Mouse (Mus musculus) spleen, adult 12 weeks (tissue): Measurements from ENCODE around the gene Pwp1.
"Not testable (repeated sequence)": the region's sequence is repeated elsewhere in the genome, so short reads cannot be mapped to it uniquely, and the experiment has no call there.

Experiments
- DNase-seq: peaks from one replicate; pipeline ENCODE4 v3.0.0; 2022; ENCODE audit warnings: low spot score

The Pwp1 gene

DNA sequence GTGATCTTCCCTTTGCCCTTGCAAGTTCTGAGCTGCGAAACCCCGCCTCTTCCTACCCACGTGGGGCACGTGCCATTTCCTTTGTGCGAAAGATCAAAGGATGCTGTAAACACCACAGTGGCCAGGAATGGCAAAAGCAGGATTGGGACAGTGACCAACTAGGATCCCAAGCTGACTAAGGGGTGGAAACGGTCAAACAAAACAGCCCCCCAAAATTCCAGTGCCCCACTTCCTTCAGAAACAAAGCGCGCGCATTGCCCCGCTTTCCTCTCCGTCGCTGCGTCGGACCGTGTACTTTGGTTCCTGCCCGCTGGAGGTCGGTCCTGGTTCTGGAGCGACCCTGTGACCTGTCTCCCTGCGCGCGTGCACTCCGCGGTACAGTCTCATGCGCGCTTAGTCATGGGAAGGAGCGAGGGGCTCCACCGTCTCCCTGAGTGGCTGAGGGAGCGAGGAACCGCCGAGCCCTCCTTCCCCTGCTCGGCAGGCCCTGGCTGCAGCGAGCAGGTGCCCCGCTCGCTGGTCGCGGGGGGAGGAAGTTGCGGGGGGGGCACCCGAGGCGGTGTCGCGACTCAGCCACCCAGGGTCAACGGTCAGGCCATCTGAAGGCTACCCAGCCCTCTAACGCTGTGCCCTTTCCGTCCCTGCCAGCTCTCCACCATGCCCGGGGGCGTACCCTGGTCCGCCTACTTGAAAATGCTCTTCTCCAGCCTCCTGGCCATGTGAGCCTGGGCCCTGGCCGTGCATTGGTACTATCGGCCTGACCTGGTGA, at the start of gene Pwp1:
TSS of gene Pwp1 (plus strand) at position 410 of the 769 bp plus-strand sequence.
- DNase-seq: peak; percentile 23

GRCm38 (mm10) chr10:85822143-85822696, 7.1 kb upstream of the Pwp1 start:
- DNase-seq: not testable (repeated sequence)

DNA sequence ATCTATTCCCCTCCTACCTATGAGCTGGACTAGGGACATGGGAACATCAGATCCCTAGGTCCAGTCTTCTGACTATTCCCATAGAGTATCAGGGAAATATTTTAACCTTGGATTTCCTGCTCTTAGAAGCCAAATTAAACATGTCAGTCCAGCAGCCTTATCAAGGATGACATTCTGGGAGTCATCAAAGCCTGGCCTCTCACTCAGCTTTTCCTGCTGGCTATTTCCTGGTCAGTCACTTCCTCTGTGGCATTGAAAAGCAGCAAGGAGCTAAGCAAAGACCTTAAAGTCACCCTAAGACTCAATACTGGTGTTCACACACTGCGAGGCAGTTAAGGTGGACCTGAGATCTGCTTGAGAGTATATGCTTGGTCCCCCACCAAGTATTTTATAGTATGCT, 5.5 kb upstream of the Pwp1 start:
- not testable (repeated sequence) for DNase-seq

- DNase-seq: not testable (repeated sequence)
Measured at GRCm38 (mm10) chr10:85828722-85829084, 591 bp upstream of the Pwp1 start.

DNA sequence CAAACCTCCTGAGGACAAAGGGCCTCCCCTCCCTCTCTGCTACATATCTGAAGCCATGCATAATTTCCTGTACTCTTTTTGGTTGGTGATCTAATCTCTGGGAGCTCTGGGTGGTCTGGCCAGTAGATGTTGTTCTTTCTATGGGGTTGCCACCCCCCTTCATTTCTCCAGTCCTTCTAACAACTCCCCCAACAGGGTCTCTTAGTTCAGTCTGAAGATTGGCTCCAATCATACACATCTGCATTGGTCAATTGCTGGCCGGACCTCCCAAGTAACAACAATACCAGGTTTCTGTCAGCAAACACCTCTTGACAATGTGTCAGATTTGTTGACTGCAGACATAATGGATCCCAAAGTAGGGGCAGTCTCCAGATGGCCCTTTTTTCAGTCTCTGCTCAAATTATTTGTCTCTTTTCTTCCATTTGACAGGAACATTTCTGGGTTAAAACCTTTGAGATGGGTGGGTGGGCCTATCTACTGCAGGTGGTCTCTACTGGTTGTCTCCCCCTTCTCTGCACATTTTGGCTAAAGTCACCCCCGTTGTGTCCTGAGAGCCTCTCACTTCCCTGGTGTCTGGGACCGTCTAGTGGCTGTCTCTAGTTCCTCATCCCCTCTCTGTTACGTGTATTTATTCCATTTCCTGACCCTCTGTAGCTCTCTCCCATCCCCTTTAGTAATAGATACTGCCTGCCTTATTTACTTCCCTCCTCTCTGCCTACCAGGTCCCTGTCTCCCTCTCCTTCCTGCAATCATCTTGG, 17.0 kb downstream of the Pwp1 start:
- no peak for DNase-seq

DNA sequence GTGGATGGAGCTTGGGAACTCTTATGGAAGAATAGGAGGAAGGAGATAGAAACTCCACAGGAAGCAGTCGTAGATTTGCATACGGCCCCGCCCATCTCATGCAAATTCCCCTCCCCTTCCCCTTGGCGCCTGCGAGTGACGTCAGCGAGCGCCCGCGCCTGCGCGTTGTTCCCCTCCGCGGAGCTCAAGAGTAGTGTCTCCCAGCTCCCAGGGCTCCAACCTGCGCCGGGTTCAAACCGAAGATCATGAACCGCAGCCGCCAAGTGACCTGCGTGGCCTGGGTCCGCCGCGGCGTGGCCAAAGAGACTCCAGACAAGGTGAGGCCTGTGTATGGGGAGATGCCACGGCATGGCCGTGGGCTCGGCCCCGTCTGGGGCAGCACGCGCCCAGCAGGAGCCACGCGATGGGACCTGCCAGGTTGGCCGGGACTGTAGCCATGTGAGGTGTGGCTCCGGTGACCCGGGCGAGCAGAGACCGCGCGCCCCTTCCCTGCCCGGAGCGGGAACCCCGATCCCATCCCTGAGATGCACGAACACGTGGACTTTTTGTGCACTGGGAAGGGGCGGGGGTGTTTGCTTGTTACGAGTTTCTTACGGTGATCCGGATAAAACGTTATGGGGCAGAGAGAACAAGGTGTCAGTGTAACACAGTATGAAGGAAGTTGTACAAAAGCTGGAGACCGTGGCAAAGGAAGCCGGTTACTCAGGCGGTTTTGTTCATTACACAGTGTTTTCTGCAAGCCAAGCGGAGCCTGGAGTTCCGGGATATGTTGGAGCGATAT, 42.6 kb downstream of the Pwp1 start:
- DNase-seq: peak; percentile 79

DNA sequence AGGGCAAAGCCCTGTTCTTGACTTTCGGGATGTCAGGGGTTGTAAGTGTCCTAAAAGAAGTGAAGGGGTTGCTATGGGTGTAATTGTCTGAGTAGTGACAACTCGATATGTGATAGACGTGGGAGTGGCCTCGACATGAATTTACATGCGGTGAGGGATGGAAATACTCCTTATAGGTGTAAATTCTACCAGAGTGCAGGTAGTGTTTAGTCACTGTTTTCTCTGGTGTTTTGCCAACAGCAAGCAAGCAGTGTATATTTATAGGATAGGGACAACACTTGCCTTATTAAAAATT, 43.1 kb downstream of the Pwp1 start:
- DNase-seq: no peak

GRCm38 (mm10) chr10:85873861-85874544, 44.7 kb downstream of the Pwp1 start:
- no peak for DNase-seq

DNA sequence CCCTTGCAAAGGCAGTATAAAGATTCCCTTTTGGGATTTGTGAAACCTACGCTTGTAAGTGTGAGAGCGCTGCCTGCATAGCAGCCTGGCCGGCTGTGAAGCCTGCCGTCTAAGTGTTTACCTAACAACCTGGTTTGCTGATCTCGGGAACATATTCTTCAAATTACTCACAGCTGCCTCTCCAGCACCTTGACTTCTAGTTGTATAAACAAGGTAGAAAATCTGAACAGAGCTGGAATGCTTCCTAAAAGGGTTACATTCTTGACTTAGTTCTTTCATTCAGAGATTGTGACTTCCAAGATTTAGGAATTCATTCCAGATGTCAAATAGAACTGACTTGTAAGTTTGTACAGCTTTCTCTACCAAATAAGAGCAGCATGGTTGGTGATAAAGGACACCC, 46.5 kb downstream of the Pwp1 start:
- DNase-seq: no peak

- DNase-seq: no peak
Measured at GRCm38 (mm10) chr10:85879886-85880486, 50.7 kb downstream of the Pwp1 start.

DNA sequence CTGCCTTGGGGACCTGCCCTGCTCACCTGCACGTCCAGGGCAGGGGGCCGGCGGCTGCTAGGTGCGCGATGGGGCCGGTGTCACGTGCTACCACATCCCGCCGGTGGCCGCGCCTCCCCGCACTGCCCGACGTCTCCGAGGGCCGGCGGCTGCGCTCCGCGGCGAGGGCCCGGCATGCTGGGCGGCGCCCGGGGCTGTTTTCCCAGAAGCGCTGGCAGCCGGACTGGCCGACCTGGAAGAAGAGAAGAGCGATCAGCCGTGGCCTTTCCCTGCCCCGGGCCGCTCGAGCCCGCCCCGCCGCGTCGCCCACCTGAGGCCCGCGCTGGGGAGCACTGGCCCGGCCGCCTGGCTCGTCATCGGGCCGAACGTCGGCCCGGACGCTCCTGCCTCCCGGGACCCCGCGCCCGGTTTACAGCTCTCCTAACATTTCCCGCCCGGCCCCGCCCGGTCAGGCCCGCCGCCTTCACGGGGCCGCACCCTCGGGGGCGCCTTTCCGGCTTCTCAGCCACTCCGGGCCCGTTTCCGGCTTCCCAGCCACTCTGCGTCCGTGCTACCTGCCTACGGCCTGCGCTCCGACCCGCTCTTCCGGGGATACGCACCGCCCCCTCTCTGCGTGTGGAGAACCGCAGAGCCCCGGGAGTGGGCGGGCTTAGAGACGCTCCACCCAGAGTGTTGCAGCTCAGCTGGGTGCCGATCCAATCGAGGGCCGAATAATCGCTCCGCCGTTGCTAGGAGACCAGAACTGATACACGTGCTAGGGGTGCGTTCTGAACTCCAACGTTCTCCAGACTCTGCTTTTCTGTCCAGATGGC, 87.4 kb downstream of the Pwp1 start, which contains the start of gene Prdm4:
TSS of gene Prdm4 (minus strand) at position 645 of the 812 bp plus-strand sequence.
- peak; percentile 94 for DNase-seq

DNA sequence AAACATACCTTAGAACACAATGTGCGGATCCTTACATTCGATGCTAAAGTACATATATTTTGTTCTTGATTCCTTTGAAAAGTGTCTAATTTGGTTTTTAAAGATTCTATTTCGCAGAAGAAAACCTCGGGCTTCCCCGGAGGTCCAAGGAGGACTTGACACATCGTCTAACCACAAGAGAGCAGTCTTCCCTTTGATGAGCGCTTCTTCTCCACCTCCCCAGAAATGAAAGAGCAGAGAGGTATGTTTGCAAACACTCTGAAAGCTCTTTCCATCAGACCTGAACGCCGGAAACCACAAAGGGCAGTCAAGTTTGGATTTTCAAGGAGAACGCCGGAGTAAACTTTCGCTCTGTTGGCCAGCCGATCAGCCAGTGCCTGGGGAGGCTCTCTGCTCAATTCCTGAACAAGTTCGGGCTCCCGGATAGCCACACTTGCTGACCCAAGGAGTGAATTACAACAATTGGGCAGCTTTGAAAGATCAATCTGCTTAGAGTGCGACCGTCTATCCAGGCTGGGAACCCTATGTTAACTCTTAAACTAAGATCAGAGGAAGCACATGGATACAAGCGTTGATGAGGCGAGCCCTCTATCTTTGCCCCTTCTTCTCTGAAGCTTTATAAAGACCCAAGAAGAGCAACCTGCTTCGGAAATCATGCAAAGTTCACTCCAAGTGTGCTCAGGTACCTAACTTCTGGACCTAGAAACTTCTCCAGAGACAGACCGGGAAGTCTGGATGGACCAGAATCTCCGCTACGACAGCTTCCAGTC, 98.6 kb downstream of the Pwp1 start, which contains the start of gene Ascl4:
TSS of gene Ascl4 (plus strand) at position 6 of the 770 bp plus-strand sequence.
- DNase-seq: peak; percentile 2

- DNase-seq: peak; percentile 31
Measured at GRCm38 (mm10) chr10:85928499-85929207, 99.4 kb downstream of the Pwp1 start.

DNA sequence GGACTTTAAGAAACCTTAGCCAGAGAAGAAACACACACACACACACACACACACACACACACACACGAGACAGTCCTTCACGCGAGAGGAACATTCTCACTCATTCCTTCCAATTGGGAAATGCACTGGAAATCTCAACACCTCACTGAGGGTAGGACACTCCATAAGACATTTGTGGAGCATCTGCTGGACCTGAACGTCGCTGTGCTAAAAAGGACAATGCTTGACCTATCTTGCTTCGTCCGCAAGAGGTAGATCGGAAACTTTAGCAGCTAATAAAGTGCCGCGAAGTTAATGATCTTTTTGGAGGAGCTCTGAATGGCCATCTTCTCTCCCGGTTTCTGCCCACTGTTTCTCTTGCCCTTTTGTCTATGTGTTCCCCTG, 99.9 kb downstream of the Pwp1 start:
- DNase-seq: no peak

DNA sequence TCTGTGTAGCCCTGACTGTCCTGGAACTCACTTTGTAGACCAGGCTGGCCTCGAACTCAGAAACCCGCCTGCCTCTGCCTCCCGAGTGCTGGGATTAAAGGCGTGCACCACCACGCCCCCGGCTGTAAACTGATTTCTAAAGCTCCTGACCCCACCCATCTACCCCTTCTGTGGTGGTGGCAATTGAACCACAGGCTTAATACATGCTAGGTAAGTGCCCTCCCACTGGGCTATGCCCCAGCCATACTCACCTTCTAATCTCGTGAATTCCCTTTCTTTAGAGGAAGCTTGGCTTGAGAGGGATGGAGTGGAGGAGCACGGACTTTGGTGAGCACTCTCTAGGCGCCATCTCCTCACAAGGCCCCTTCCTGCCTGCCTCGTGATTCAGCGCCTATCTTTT, 100.7 kb downstream of the Pwp1 start:
- no peak for DNase-seq

DNA sequence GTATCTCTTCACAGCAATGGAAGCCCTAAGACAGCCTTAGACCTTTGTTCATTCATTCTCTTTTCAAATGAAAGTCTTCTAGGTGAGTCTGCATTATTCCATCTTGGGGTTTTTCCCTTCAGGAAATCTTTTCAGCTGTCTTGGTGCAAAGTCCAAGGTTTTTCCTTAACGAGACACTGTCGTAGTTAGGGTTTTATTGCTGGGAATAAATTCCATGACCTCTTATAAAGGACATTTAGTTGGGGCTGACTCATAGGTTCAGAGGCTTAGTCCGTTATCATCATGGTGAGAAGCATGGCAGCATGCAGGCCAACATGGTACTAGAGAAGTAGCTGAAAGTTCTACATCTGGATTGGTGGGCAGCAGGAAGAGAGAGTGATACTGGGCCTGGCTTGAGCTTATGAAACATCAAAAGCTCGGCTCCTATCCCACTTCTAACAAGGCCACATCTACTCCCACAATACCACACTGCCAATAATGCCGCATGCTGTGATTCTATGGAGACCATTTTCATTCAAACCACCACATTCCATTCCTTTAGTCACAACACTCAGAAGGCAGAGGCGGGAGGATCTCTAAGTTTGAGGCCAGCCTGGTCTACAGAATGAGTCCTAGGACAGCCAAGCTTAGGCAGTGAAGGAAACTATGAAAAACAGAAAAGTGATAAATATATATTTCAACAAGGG, 107.1 kb downstream of the Pwp1 start:
- no peak for DNase-seq
